Mouse (Mus musculus) urinary bladder, postnatal 4 days (tissue): ENCODE results near the gene Sox2.
A peak's percentile ranks its signal among the peaks of the same experiment; 100 is the strongest.

Experiments
- DNase-seq, 2 experiments: peaks; one replicate each; pipeline ENCODE4 v3.0.0; 2021 to 2022; ENCODE audit warnings: low spot score in 2 of 2

Gene Sox2

GRCm38 (mm10) chr3:34649726-34650620 is at the start of gene Sox2:
Gene Sox2 (plus strand): TSS chr3:34650405.
- peak in 1 of 2 experiments; percentile 48 for DNase-seq

DNA sequence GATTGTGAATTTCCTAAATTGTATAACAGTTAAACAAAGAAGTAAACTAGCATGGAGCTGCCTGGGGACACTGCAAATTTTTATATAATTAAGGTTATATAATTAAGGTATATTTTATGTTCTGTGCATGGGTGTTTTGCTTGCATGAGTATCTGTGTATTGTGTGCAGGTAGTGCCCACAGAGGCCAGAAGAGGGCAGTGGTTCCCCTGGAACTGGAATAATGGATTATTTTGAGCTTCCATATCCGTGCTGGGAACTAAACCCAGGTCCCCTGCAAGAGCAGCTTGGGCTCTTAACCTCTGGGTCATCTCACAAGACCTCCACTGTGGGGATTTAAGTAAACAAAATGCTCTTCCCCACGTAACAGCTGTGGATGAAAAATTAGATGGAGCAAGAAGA is 49.1 kb upstream of the Sox2 start:
- no peak for DNase-seq

DNA sequence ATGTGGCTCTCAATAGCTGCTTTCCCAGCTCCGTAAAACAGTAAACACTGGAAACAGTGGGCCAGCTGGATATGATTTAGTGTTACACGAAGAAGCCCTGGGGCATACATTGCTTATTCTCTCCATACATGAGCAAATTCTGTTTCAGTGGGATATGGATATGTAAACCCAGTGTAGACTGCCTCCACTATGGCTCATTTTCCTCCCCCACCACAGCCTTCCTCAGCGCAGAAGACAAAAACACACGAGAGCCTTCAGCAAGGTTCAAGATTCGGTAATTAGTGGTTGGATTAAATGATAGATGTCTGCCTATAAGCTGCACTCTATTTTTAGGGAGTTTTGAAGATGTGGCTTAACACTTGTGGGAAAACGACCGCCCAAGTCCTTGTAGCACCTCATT is 36.1 kb upstream of the Sox2 start:
- no peak for DNase-seq

DNA sequence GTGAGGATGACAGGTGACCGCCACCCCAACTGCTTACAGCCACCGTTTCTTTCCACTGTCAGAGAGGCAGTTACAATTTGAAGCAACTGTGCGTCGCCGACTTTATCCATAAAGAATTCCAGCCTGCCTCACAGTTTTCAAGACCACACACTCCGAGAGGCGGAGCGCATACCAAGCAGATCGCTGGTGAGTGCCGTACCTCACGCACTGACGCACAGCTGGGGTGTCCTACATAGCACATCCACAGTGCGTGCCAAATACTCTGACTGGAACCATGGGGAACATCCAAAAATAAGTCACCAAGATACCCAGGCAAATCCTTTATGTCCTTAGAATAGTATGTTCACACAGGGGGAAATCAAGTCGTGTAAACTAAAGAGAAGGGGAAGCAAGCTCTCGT is 34.7 kb upstream of the Sox2 start:
- no peak for DNase-seq

DNA sequence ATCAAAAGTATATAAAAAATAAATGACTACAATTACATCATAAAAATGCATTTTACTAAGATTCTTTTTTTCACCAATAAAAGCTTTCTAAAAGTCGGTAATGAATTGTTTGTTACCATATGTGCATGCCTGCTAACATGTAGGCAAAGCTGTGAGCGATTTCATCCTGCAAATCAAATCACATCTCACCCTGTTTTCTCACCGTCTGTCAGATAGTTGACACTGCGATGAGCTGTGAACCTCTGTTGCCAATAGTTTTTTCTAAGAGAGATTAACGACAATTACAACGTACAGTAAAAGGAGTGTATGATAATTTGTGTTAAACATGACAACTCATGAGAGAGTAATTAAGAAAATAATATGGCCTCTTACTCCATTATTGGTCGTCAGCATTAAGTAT is 31.3 kb upstream of the Sox2 start:
- no peak for DNase-seq

- no peak for DNase-seq
Observed at GRCm38 (mm10) chr3:34620121-34620520, 30.1 kb upstream of the Sox2 start.

- no peak for DNase-seq
Observed at GRCm38 (mm10) chr3:34624721-34625270, 25.4 kb upstream of the Sox2 start.

DNA sequence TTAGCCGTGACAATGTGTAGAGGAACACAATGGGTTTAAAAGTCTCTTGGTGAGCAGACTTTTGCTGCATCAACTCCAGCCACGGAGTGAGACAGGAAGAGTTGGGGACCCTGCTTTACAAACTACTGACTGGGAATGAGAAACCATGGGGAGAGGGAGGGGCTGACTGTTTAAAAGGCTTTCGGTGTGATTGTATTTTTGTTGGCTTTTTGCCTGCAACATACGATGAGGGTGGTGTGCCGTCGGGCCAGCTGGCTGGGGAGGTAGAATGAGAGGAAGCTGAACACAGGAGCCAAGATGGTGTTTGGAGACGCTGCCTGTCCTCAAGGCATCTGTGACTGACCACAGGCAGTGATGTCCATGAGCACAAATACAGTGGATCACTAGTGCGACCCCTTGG is 23.7 kb upstream of the Sox2 start:
- DNase-seq: no peak

DNA sequence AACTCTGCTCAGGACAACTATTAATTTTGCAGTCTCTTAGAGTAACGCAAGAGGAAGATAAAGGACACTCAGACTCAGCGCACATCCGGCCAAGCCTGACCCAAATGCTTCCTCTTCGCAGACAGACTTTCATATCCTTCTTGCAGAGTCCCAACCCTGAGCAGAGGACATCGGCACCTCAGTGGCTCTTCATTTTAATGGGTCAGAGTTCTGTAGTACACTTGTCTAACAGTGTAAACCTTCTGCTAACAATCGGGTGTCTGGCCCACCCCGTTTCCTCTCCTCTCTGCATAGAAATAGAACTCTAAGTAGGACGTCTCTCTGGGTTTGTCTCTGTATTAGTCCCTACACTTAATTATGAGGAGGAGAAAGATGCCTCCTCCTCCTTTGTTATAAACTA is 20.2 kb upstream of the Sox2 start:
- no peak for DNase-seq

GRCm38 (mm10) chr3:34630736-34631135 is 19.5 kb upstream of the Sox2 start:
- no peak for DNase-seq

GRCm38 (mm10) chr3:34636958-34637357 is 13.2 kb upstream of the Sox2 start:
- no peak for DNase-seq

GRCm38 (mm10) chr3:34637481-34637880 is 12.7 kb upstream of the Sox2 start:
- no peak for DNase-seq

DNA sequence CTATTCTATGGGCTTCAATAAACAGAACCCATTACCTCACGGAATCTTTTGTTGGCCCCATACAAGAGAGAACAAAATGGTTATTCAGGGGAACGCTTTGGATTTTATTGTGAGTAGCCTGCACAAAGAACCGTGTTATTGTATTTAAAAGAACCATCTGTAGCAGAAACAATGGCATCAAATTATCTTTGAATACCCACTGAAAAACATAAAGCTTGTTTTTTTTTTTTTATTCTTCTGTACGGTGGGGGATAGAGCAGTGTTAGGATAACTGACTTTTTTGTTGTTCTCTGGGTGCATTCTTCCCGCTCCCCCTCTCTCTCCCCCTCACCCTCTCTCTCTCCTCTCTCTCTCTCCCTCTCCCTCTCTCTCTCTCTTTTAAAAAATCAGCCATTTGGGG is 12.3 kb upstream of the Sox2 start:
- DNase-seq: no peak

DNA sequence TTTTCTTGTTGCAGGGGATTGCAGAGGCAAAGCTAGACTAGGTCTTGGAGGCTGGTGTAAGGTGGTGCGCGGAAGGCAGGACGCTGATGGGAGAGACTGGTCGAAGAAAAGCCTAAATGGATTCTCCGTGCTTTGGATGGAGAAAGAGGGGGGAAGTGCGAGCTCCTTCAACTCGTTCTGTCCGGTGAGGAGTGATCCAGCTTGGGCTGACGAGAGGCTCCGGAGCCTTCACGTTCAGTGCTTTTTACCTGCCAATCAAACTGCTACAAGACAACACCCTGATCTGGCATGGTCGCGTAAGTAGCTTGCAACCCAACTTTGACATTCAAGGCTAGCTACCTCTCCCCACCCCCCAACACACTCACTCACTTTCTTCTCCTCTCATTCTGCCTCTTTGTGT is 11.9 kb upstream of the Sox2 start:
- DNase-seq: no peak

- no peak for DNase-seq
Observed at GRCm38 (mm10) chr3:34639031-34639872, 11.0 kb upstream of the Sox2 start.

GRCm38 (mm10) chr3:34639873-34640270 is 10.3 kb upstream of the Sox2 start:
- no peak for DNase-seq

DNA sequence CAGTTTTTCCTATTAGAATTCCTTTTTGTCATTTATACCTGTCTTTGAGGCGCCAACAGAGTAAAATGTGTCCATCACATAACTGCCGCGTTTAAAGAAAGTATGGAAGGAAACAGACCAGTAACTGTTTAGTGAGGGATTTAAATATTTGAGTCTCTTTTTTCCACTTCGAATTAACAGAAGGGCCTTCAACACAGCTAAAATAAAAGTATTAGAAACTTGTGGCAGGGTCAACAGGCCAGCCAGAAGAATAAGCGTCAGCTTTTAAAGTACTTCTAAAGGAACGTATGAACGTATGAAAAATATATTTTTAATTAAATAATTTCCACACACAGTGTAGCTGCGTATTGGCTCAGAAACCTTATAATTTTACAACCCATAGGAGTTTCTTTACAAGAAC is 9.9 kb upstream of the Sox2 start:
- DNase-seq: no peak

GRCm38 (mm10) chr3:34640690-34641600 is 9.3 kb upstream of the Sox2 start:
- no peak for DNase-seq

GRCm38 (mm10) chr3:34641756-34642497 is 8.3 kb upstream of the Sox2 start:
- DNase-seq: no peak

DNA sequence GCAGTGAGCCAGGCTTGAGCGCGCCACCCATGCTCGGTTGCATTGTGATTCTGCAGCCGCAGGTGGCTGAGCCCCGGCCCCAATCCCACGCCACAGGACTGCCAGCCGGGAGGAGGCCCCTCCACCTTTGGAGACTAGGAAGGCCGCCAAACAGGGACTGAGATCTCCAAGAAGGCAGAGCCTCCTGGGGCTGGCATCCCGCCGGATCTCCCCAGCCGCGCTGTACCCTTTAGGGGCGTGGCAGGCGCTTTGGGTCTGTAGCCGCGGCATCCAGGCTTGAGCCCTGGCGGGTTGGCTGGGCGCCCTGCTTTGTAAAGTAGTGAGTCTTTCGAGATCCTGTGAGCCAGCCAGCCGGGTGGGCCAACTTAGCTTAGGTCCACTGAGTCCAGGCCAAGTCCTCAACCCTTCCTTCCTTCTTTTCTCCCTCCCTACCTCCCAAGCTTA is 7.7 kb upstream of the Sox2 start:
- DNase-seq: no peak

- DNase-seq: no peak
Observed at GRCm38 (mm10) chr3:34643067-34643466, 7.1 kb upstream of the Sox2 start.
